Mouse (Mus musculus): Measurements from ENCODE around the gene Cobl.

The Cobl gene

DNA sequence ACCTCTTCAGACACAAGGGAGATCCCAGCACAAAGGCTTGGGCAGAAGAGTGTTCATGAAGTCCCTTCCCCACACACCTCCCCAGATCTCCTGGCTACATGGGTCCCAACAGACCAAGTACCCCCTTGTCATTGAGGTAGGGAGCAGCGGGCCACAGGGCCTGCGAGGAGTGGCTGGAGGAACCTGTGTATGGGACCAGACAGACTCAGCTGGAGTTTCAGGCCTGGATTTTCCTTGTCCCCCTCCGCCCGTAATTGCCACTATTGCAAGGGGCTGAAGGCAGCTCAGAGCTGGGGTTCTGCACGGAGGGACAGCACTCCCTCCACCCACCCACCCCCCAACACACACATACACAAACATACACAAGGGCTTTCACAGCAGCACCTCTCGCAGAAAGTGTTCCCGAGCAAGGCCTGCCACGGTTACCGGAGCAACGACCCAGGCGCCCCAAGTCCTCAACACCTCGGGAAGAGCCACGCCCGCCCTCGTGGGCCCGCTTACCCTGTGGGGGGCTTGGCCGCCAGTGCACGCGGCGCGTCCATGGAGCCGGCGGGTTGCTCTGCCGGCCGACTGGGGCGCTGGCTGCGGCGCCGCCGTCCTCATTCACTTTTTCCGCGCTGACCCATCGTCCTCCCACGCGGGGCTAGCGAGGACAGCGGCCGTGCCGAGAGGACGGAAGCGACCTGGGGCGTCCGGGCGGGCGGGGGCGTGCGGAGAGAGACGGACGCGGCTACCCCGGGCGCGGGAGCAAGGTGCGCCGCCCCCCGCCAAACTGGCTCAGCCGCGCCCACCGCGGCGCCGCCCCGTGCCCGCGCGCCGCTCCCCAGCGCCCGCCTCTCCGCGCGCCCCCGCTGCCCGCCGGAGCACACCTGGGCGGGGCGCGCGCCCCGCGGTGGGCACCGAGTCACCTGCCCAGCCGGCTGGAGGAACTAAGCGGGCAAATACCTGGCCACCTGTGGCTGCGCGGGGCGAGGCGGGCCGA is at the start of gene Cobl:
Gene Cobl, minus strand, starts transcription at position 780 of the 982 bp plus-strand sequence.
- peak; percentile 45 for DNase-seq

GRCm38 (mm10) chr11:12513796-12514195 is 49.0 kb upstream of the Cobl start:
- DNase-seq: no peak

DNA sequence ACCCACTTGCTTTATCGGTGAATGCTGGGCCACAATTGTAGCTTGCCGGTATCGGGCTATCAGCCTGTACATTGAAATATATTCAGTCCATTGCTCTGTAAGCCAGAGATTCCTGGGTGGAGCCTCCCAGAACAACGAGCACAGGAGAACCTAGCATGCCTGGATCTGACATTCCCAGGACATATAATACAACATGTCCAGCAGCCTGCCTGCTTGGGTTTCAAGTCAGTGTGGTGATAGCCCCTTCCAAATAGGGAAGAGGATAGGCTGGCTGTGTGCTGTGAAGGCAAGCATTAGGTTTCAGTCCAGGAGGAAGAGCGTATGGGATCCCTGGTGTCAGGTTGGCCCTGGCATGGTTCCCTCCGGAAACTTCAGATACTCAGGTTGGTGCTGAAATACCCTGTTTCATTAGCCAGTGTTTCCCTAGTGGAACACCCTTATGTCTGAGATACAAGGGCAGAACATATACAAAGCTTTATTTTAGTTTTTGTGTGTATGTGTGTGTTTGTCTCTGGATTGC is 41.7 kb upstream of the Cobl start:
- DNase-seq: no peak

GRCm38 (mm10) chr11:12503756-12504155 is 39.0 kb upstream of the Cobl start:
- DNase-seq: no peak

DNA sequence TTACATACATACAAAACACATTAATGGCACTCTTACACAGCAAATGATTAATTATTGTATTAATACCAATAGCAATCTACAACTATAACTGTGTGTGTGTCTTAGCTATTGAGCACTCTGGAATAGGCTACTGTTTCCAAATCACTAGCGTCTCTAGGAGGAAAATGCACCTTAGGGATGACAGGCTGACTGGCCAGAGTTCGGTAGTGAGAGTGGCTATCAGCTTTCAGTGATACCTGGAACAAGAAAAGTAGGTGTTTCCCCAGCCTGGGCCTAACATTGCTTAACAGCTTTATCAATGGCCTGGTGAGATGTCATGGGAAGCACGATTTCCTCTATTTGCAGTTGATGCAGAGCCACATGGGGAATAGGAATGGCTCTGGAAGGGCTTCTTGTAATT is 37.0 kb upstream of the Cobl start:
- no peak for DNase-seq

DNA sequence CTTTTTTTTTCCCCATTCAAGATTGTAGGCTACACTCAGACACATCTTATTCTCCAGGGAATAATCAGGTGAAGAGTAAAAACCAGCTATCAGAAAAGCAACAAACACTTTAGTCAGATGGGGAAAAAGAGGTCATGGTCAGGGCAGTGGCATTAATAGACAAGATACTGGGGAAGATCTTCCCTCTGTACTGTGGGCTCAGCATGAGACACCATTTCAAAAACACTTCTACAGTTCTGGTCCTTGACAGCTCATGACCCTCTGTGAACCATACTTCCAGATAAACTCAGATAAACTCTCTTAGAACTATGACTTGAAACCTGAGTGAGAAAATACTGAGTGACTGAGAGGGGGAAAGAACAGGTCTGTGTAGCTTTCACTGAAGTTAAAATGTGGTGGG is 29.0 kb upstream of the Cobl start:
- DNase-seq: no peak

DNA sequence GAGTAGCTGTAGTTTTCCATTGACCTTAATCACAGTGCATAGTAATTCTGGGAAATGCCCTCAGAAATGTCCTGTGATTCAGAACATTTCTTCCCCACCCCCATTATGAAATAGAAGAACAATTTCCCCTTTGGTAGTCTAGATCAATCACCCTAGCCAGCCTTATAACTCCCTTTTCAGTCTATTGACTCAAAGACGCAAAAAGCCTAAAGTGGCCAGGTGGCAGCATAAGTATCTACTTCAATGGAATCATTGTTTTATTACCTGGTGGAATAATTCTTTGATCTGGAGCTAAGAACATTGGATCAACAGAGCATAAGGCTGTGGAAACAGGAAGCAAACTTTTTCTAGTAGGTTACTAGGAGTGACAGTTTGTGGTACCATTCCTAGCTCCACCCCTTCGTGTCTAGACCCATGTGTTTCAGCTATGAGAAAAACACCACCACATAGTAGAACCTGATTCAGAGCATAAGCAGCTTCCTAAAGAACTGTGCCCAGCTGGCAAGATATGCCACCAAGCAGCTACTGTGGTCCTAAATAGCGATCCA is 15.2 kb upstream of the Cobl start:
- no peak for DNase-seq

DNA sequence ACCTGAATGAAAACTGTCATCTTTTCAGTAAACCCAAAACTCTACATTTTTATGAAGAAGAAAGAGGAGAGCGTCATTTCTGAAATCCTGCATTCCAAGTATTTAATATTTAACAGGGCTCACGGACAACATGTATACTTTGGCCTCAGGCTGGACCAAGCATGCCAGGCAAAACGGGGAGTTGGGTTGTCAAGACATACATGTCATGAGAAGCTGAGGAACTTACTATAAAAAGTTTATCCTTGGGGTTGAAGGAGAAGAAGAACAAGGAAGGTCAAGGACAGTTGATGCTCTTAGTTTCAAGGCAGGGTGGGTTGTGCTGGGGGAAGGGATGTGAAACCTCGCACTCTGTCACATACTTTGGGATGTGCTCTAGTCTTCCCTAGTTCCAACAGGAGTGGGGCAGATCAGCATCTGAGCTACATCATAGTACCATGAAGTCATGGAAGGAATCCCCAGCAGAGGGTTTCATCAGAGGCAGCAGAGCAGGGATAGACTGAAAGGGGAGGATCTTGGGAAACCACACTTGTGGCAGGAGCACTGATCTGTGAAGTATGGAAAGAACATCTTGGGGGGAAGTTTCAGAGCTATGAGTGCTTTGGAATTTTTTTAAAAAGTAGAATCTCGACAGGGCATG is 9.7 kb upstream of the Cobl start:
- DNase-seq: peak; percentile 61

DNA sequence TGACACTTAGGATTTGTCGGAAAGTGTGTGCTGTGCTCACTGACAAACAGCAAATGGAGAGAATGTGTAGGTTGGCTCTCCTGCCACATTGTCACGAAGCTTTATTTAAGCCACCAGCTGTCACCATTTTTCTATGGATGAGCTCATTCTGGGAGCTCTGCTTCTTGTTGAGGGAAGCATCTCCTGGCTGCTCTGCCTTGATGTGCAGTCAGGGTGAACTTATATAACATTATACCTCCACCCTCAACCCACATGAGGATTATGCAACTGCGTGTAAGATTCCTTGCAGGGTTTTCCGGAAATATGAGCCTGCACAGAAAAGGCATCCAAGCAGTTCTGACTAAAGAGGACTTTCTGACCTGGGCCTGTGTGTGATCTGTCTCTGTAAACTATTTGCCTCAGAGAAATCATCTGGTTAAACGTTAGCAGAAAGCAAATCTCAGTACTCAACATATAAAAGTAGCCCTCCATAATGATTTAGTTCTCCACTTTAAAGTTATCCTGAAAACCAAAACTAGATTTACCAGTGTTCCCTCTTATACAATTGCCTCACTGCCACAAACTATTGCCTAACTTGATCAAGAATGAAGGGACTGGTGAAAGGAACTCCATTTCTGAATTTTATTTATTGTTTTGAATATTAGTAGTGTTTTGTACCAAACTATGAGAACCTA is 9.0 kb upstream of the Cobl start:
- peak; percentile 76 for DNase-seq

- no peak for DNase-seq
Measured at GRCm38 (mm10) chr11:12469638-12470037, 4.9 kb upstream of the Cobl start.

DNA sequence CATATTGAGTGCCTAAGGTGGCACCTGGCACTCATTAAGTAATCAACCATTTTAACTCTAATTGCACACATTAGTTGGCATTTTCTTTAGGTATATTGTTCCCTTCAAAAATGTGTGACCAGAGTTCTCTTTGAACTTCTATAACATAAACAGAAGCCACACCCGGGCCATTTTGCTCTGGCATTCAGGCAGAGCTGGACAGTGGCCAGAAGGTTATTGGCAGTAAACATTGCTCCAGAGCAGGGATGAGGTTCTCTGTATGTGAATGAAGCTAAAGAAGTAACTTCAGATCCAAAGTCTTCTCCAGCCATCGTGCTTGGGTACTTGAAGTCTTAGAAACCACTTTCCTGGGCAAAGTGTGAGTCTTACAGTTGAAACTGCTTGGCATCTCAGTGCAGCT is 3.9 kb upstream of the Cobl start:
- DNase-seq: no peak

- DNase-seq: no peak
Measured at GRCm38 (mm10) chr11:12467836-12468235, 3.1 kb upstream of the Cobl start.

GRCm38 (mm10) chr11:12467217-12467616 is 2.5 kb upstream of the Cobl start:
- peak; percentile 12 for DNase-seq

DNA sequence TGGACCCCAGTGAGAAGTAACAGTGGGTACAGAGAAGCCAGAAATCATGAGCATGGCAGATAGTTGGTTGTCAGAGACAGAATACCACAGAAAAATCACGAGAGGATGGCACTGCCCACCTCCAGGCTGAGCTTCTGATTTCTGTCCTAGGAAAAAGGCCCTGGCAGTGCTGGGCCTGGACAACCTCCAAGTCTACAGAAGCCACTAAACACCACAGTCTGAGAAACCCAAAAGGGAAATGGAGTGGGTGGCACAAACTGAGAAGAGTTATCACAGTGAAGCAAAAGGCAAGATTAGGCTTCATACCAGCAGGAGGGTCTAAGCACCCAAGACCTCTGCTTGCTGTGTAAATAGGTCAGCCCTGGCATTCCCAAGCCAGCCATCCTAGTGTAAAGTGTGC is 1.8 kb upstream of the Cobl start:
- no peak for DNase-seq

DNA sequence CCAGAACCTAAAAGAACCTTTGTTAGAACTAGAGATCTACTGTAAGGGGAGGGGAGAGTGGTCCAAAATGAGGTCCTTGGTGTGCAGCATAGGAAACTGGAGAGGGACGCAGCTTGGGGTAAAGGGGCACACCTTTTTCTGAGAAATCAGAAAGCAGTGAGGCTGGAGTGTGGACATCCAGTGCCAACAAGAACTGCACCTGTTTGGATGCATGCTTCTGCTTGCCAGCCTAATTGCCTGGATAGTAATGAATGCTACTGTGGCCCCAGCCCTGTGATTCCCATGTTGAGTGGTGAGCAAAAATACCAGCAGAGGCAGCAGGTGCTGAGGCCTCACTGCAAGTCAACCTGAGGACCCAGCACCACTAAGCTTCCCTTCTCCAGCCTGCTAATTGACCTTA is 469 bp upstream of the Cobl start:
- DNase-seq: peak; percentile 31

GRCm38 (mm10) chr11:12463615-12464170 is 1.1 kb downstream of the Cobl start:
- peak; percentile 26 for DNase-seq

- no peak for DNase-seq
Measured at GRCm38 (mm10) chr11:12459781-12460581, 4.8 kb downstream of the Cobl start.

GRCm38 (mm10) chr11:12458814-12459213 is 5.9 kb downstream of the Cobl start:
- DNase-seq: no peak

GRCm38 (mm10) chr11:12458392-12458791 is 6.4 kb downstream of the Cobl start:
- DNase-seq: no peak

DNA sequence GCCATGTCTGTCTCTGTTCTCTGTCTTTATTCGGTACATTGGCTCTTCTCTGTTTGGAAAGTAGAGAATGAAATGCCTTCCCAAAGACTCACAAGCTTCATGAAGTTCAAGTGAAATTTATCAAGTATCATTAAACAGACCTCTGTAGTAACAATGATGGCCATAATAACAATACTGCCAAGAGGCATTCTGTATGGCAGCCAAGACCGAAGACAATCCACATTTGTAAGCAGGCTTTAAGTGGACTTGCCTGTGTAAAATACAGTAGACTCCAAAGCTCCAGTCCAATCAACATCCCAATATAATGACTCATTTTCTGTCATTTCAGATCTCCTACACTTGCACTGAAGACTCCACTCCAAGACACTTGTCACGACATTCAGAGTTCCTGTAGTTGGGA is 16.7 kb downstream of the Cobl start:
- DNase-seq: no peak

DNA sequence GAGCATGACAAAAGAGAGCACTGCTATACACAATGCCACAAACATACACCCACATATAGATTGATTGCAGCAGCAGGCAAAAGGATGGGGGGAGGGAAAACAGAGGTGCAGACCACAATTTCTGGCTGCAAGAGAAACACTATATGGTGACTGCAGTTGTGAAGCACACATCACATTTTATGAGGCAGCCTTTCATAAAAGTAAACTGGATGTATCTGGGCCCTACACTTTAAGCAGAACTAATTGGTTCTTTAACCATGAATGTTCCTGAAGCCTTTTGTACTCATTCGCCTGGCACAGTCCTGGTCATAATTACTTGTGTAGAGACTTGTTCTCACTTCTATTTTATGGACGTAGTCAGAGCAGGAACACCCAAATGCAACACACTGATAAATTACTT is 19.5 kb downstream of the Cobl start:
- DNase-seq: no peak

DNA sequence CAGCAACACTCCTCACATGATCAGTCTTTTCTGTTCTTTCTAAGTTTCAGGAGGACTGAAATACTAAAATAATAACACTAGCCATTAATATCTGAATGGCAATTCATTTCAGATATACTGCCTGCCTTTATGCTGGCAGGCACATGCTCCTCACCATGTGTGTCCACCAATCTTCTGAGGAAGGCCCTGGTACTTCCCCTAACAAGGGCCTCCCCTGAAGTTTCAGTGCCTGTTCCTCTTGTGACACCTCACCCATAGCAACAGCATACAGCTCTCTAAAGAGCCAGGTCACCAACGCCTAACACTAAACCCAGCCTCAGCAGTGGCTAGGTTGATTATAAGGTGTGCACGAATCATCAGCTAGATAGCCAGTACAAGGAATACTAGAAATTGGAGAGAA is 20.5 kb downstream of the Cobl start:
- no peak for DNase-seq

All from kidney, adult 11 months (tissue).